Mouse (Mus musculus) testis, adult 2 months (tissue): ENCODE results near the gene Kpna7. TPM values are rescaled to one million over a fixed set of nuclear protein-coding genes. Genes with fewer than 3 reads are reported as not detected.
"Not testable (repeated sequence)": the region's sequence is repeated elsewhere in the genome, so short reads cannot be mapped to it uniquely, and the experiment has no call there.

ENCODE experiments used
- H3K27ac ChIP-seq: fragments of 200-500 bp; 2 replicates; pipeline ENCODE4 v1.5.1; 2012; ENCODE audit warnings: low read depth, low read length; ENCODE audit not compliant: control insufficient read depth, insufficient read depth
- H3K27me3 ChIP-seq: fragments of 200-500 bp; 2 replicates; pipeline ENCODE4 v1.6.1; 2012; ENCODE audit warnings: mild to moderate bottlenecking, low read length, moderate library complexity; ENCODE audit not compliant: control insufficient read depth, insufficient read depth
- H3K36me3 ChIP-seq: fragments of 200-500 bp; 2 replicates; pipeline ENCODE4 v1.6.1; 2012; ENCODE audit warnings: mild to moderate bottlenecking, low read length; ENCODE audit not compliant: control insufficient read depth, insufficient read depth
- H3K4me1 ChIP-seq: fragments of 200-500 bp; 2 replicates; pipeline ENCODE4 v1.6.1; 2012; ENCODE audit warnings: low read length; ENCODE audit not compliant: control insufficient read depth, insufficient read depth
- H3K4me3 ChIP-seq: fragments of 200-500 bp; 2 replicates; pipeline ENCODE4 v1.5.1; 2012; ENCODE audit warnings: low read depth, mild to moderate bottlenecking, low read length, moderate library complexity, mixed read lengths; ENCODE audit not compliant: control insufficient read depth
- CTCF ChIP-seq: fragments of 200-500 bp; IDR thresholded peaks from 2 replicates; pipeline ENCODE4 v1.5.1; 2012; ENCODE audit warnings: low read depth, mild to moderate bottlenecking, inconsistent platforms, low read length, moderate library complexity; ENCODE audit not compliant: control insufficient read depth, insufficient read depth, insufficient replicate concordance
- POLR2A ChIP-seq: fragments of 200-500 bp; IDR thresholded peaks from 2 replicates; pipeline ENCODE4 v1.6.1; 2012; ENCODE audit warnings: low read depth, mild to moderate bottlenecking, inconsistent platforms, low read length, moderate library complexity; ENCODE audit not compliant: control insufficient read depth
- polyA plus RNA-seq: library from polyadenylated mRNA; depleted of rRNA; stranded (reverse); fragments of >200 nt; gene quantifications from 2 replicates; pipeline ENCODE4 v1.2.3, GENCODE M21; 2012

The Kpna7 gene
- polyA plus RNA-seq, 1 experiment: 4.4 TPM

DNA sequence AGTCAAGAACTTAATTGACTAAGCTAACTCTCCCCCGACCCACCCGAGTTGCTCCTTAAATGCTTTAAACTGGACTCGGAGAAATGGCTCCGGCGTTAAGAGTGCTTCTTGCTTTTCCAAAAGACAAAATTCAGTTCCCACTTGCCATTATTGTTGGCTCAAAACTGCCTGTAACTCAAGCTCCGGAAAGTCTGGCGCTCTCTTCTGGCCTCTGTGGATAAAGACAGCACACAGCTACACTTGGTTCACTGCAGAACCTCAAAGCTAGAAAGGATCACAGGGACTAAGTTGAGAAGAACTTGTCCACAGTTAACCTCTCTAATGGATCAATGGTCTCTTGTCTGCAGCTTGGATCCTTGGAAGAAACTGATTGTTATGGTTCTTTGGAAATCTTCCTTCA is 25.1 kb downstream of the Kpna7 start:
- H3K27ac ChIP-seq: no peak overlapping the region
- peaks cover 2% of the 10 kb centered on the region for H3K4me1 ChIP-seq
- H3K36me3 ChIP-seq: no peaks in the 10 kb centered on the region
- TF ChIP-seq CTCF (no peak), POLR2A (no peak)
- H3K27me3 ChIP-seq: no peaks in the 10 kb centered on the region
- H3K4me3 ChIP-seq: no peak overlapping the region

DNA sequence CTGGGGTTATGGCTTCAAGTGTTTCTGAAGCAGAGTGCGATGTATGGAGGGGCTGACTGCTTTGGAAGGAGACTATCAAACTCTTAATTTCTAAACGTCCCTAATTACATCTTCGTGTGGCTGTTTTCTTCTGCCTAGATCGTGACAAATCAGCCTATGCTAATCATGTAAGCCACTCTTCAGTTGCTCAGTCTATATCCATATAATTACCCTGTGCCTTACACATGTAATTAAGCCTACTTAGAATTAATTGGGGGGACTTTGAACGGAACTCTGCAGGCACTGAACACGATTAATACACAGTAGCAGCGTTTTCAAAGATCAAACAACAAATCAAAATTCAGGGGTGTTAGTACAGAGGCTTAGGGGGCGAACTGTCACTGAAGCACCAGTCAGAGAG is 25.9 kb downstream of the Kpna7 start:
- Histone ChIP-seq H3K27me3 (no peaks in the 10 kb centered on the region), H3K4me1 (peaks cover 2% of the 10 kb centered on the region), H3K36me3 (no peaks in the 10 kb centered on the region), H3K27ac (no peak overlapping the region), H3K4me3 (no peak overlapping the region)
- TF ChIP-seq POLR2A: no peak
- no peak for TF ChIP-seq CTCF

DNA sequence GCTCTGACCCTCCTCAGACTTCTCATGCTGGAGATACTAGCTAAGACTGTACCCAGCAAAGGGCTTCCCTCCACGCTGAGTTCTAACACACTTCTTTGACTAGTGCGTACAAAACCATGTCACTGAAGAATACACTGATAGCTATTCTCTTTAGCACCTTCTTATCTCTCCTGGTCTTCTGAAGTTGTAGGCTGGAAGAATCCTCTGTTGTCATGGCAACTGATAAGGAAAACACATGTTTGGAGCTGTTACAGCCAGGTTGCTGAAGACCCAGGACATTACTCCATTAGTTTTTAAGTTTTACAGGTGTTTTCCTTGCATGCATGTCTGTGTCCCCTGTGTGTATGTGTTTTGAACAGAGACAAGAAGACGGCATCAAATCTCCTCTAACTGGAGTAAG is 29.6 kb downstream of the Kpna7 start:
- H3K27me3 ChIP-seq, H3K36me3 ChIP-seq, H3K4me3 ChIP-seq, H3K4me1 ChIP-seq, H3K27ac ChIP-seq: not testable (repeated sequence)

GRCm38 (mm10) chr5:145042690-145043089 is 41.1 kb downstream of the Kpna7 start, which contains the start of gene 1700018F24Rik:
1700018F24Rik (plus strand) TSS chr5:145042990.
- peak within 1 kb of the TSS; percentile 83 for H3K27ac ChIP-seq
- TF ChIP-seq POLR2A: 0 out of 2 replicates have a peak, but pooled peaks have one; percentile 16
- not testable (repeated sequence) for H3K4me1 ChIP-seq, H3K36me3 ChIP-seq, H3K27me3 ChIP-seq
- peak within 1 kb of the TSS; percentile 81 for H3K4me3 ChIP-seq

DNA sequence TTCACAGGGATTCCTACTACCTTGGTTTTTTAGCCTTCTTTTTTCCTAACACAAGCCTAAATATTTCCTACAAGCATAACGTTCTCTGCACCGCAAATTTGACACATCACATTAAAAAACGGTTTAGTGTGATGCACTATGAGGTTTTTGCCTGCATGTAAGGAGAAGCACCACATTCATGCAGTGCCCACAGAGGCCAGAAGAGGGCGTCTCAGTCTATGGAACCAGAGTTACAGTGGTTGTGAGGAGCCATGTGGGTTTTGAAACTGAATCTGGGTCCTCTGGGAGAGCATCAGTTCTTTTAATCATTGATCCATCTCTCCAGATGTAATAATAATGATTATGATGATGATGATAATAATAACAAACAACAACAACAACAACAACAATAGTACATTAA is 42.2 kb downstream of the Kpna7 start:
- H3K27me3 ChIP-seq: no peaks in the 10 kb centered on the region
- no peak overlapping the region for H3K4me3 ChIP-seq
- TF ChIP-seq POLR2A (no peak), CTCF (no peak)
- no peaks in the 10 kb centered on the region for H3K36me3 ChIP-seq
- H3K4me1 ChIP-seq: no peaks in the 10 kb centered on the region
- no peak overlapping the region for H3K27ac ChIP-seq

GRCm38 (mm10) chr5:145032391-145032790 is 51.4 kb downstream of the Kpna7 start, which contains the start of gene Gm4871:
Gm4871 (minus strand) TSS chr5:145032754.
- H3K4me3 ChIP-seq: peak within 1 kb of the TSS; percentile 82
- H3K36me3 ChIP-seq, H3K27me3 ChIP-seq, H3K4me1 ChIP-seq: not testable (repeated sequence)
- 0 out of 2 replicates have a peak within 1 kb of the TSS, but pooled peaks have one; percentile 8 for H3K27ac ChIP-seq

- H3K4me3 ChIP-seq: peak overlapping the region; percentile 82
- not testable (repeated sequence) for H3K36me3 ChIP-seq, H3K27ac ChIP-seq, H3K4me1 ChIP-seq, H3K27me3 ChIP-seq
Observed at GRCm38 (mm10) chr5:145030476-145030875, 53.4 kb downstream of the Kpna7 start.

DNA sequence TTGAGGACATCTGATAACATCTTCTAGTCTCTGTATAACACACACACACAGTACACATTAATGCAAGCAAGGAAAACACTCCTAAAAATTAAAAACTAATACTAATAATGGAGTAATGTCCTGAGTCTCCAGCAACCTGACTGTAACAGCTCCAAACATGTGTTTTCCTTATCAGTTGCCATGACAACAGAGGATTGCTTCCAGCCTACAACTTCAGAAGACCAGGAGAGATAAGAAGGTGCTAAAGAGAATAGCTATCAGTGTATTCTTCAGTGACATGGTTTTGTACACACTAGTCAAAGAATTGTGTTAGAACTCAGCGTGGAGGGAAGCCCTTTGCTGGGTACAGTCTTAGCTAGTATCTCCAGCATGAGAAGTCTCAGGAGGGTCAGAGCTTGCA is 63.1 kb downstream of the Kpna7 start:
- H3K4me1 ChIP-seq, H3K27me3 ChIP-seq, H3K4me3 ChIP-seq, H3K27ac ChIP-seq, H3K36me3 ChIP-seq: not testable (repeated sequence)

DNA sequence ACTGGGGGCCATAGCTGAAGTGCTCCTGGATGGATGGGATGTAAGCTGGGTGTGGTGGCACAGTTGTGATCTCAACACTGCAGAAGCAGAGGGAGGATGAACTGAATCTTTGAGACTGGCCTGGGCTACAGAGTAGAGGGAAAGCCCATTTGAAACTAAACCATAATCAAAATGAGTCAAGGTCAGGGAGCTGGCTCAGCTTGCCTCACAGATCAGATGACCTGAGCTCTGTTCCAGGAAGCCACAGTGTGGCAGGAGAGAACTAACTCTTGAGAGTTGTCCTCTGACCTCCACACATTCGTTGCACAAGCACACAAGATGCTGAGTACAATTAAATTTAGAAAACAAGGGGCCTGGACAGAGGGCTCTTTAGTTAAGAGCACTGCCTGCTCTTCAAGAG is 63.6 kb downstream of the Kpna7 start:
- H3K36me3 ChIP-seq, H3K27ac ChIP-seq, H3K27me3 ChIP-seq, H3K4me3 ChIP-seq, H3K4me1 ChIP-seq: not testable (repeated sequence)

DNA sequence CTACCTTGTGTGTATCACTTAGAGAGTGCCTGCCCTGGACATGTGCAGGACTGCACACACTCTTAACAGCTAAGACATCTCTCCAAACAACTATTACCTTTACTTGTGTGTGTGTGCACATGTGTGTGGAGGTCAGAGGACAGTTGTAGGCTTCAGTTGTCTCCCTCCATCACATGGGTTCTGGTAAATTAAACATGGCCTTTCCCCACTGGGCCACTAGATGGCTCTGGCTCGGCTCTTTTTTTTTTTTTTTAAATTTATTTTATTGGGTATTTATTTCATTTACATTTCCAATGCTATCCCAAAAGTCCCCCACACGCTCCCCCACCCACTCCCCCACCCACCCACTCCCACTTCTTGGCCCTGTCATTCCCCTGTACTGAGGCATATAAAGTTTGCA is 67.1 kb downstream of the Kpna7 start:
- H3K4me3 ChIP-seq, H3K4me1 ChIP-seq, H3K27ac ChIP-seq, H3K27me3 ChIP-seq, H3K36me3 ChIP-seq: not testable (repeated sequence)
